Mouse (Mus musculus) lung, embryonic 14.5 days (tissue): ENCODE results near the gene Abhd10. TPM values are rescaled to one million over a fixed set of nuclear protein-coding genes. Genes with fewer than 3 reads are reported as not detected.

Experiments used
- ATAC-seq: fragments of 200-750 bp; cut with Nextera tagmentation; 2 replicates; pipeline ENCODE4 v1.8.0; 2017; ENCODE audit warnings: mild to moderate bottlenecking, moderate TSS enrichment, moderate library complexity; ENCODE audit not compliant: insufficient read depth
- DNase-seq: peaks from one replicate; pipeline ENCODE4 v3.0.0-alpha.2; 2015
- H3K27ac ChIP-seq: fragments of 300-500 bp; sonication (generic); 2 replicates; pipeline ENCODE4 v1.5.1; 2014; ENCODE audit warnings: low read depth, mild to moderate bottlenecking, moderate library complexity
- H3K27me3 ChIP-seq: fragments of 300-500 bp; sonication (generic); 2 replicates; pipeline ENCODE4 v1.6.1; 2014; ENCODE audit warnings: low read length, control low read depth; ENCODE audit not compliant: insufficient read depth
- H3K36me3 ChIP-seq: fragments of 300-500 bp; sonication (generic); 2 replicates; pipeline ENCODE4 v1.6.1; 2014; ENCODE audit warnings: control low read depth; ENCODE audit not compliant: insufficient read depth
- H3K4me1 ChIP-seq: fragments of 300-500 bp; sonication (generic); 2 replicates; pipeline ENCODE4 v1.6.1; 2014; ENCODE audit warnings: antibody characterized with exemption, control low read depth; ENCODE audit not compliant: insufficient read depth
- H3K4me2 ChIP-seq: fragments of 300-500 bp; sonication (generic); 2 replicates; pipeline ENCODE4 v1.6.1; 2014; ENCODE audit warnings: mild to moderate bottlenecking
- H3K4me3 ChIP-seq: fragments of 300-500 bp; sonication (generic); 2 replicates; pipeline ENCODE4 v1.5.1; 2014; ENCODE audit warnings: low read depth, low read length
- H3K9ac ChIP-seq: fragments of 300-500 bp; sonication (generic); 2 replicates; pipeline ENCODE4 v1.6.1; 2014
- H3K9me3 ChIP-seq: fragments of 300-500 bp; sonication (generic); 2 replicates; pipeline ENCODE4 v1.6.1; 2016; ENCODE audit warnings: low read depth, low read length, control low read depth
- CTCF ChIP-seq: IDR thresholded peaks from 2 replicates; pipeline ENCODE4 v1.5.1; 2016; ENCODE audit warnings: antibody characterized with exemption, low read depth
- WGBS: fragments of 180-500 bp; shearing (Covaris S2); extraction: QIAGEN DNeasy Blood & Tissue Kit; methylation state at CpG from one replicate; pipeline ENCODE4 v1.1.7; 2014; 5-methylcytosine and 5-hydroxymethylcytosine counted together
- polyA plus RNA-seq: library from polyadenylated mRNA; unstranded; fragments of >200 nt; fragmentation: Nextera tagmentation; extraction: Ambion mirVana; gene quantifications from 2 replicates; pipeline ENCODE4 v1.2.1, GENCODE M21; 2014

Abhd10 gene
- polyA plus RNA-seq, 1 experiment from 2014 or later = 39.6 TPM

DNA sequence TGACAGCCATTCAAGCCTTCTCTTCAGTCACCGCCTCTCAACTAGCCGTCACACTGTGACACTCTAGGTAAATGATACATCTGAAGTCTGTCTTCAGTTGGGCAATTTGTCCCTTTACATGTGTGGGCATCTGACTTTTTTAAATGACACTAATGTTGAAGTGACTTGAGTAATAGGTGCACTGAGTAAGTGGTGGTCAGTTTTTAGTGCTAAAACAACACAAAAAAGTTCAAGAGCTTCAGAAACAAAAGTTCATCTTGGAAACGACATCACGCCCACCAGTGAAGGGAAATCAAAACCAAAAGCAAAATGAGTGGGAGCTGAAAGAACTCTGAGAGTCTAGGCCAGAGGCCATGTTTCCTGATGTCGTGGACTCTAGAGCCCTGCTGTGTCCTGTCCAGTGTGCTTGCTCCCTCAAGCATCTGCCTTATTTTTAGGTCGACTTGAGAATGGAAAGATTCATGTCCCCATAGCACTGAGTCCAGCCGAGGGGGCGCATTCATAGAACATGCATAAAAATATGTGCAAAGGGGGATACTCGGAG lies 16.0 kb upstream of the Abhd10 start:
- no peak for TF ChIP-seq CTCF
- no peak for DNase-seq
- ATAC-seq = no peak
- H3K9me3 ChIP-seq = no peaks in the 10 kb centered on the region
- H3K4me1 ChIP-seq = 0 out of 2 replicates have a peak, but pooled peaks cover 4% of the 10 kb centered on the region
- H3K9ac ChIP-seq = no peak overlapping the region
- peaks cover 57% of the 10 kb centered on the region for H3K36me3 ChIP-seq
- H3K27ac ChIP-seq = no peak overlapping the region
- H3K4me3 ChIP-seq = no peak overlapping the region
- no peaks in the 10 kb centered on the region for H3K27me3 ChIP-seq
- WGBS = 82% methylated on average over 9 of the region's 9 CpGs
- H3K4me2 ChIP-seq = no peak overlapping the region

DNA sequence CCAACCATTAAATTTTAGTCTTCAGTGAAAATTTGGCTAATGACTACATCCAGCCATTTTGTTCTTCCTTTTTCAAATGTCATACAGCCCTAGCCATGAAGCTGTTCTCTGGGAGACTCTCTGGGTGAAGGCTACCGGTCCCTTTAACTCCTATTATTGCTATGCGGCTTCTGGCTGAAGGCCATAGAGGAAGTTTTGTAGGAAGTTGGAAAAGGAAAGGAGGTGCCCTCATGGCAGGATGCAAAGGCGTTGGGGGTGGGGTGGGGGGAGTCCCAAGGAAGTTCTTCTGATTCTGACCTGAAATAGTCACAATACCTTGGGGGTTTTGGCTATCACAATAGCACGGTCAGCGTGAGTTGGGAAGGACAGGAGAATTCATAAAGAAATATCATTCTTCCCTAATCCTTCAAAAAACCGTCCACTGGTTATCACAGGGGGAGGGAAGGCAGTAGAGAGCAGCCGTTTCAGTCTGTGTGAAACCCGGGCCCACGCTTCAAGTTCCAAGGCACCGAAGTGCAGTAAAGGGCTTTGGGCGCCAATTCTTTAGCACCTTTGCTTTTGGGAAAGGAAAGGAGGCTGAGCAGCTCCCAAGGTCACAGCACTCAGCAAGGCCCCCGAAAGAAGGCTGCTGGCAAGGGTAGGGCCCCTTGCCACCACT lies 14.8 kb upstream of the Abhd10 start:
- H3K36me3 ChIP-seq = peaks cover 46% of the 10 kb centered on the region
- no peak overlapping the region for H3K4me2 ChIP-seq
- no peaks in the 10 kb centered on the region for H3K9me3 ChIP-seq
- ATAC-seq (peak; percentile 68), DNase-seq (peak; percentile 62)
- H3K9ac ChIP-seq = no peak overlapping the region
- H3K4me3 ChIP-seq = no peak overlapping the region
- H3K27me3 ChIP-seq = no peaks in the 10 kb centered on the region
- 70% methylated on average over 12 of the region's 12 CpGs for WGBS
- no peaks in the 10 kb centered on the region for H3K4me1 ChIP-seq
- peak overlapping the region; percentile 22; the same call in 1 of the 2 replicates for H3K27ac ChIP-seq
- TF ChIP-seq CTCF = no peak

DNA sequence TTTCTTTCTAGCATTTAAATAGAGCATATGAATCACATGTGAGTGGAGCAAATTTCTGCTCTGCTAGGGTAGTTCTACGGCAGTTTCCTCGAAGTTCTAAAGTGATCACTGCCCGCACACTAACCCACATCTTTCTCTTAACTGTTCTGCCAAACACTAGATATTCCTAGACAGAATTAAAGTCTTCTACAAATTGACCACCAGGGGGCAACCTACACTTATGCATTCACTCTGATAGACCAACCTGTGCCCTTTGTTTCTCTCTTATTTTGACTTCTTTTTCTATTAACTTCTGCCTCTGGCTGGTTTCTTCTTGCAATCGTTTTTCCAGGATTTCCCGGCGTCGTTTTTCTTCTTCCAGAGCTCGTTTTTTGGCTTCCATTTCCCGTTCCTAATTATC lies 14.1 kb upstream of the Abhd10 start:
- whole genome bisulfite sequencing = 33% methylated on average over 9 of the region's 9 CpGs
- peaks cover 46% of the 10 kb centered on the region for H3K36me3 ChIP-seq
- no peaks in the 10 kb centered on the region for H3K4me1 ChIP-seq
- no peaks in the 10 kb centered on the region for H3K27me3 ChIP-seq
- H3K27ac ChIP-seq = no peak overlapping the region
- ATAC-seq (peak; percentile 81), DNase-seq (peak; percentile 91)
- no peaks in the 10 kb centered on the region for H3K9me3 ChIP-seq
- H3K4me3 ChIP-seq = no peak overlapping the region
- TF ChIP-seq CTCF = peak; percentile 79
- H3K4me2 ChIP-seq = no peak overlapping the region
- no peak overlapping the region for H3K9ac ChIP-seq

- 58% methylated on average over 4 of the region's 4 CpGs for WGBS
- 0 out of 2 replicates have a peak, but pooled peaks have one; percentile 16 for TF ChIP-seq CTCF
- H3K4me3 ChIP-seq = no peak overlapping the region
Measured at GRCm38 (mm10) chr16:45743591-45744144, 913 bp upstream of the Abhd10 start.

DNA sequence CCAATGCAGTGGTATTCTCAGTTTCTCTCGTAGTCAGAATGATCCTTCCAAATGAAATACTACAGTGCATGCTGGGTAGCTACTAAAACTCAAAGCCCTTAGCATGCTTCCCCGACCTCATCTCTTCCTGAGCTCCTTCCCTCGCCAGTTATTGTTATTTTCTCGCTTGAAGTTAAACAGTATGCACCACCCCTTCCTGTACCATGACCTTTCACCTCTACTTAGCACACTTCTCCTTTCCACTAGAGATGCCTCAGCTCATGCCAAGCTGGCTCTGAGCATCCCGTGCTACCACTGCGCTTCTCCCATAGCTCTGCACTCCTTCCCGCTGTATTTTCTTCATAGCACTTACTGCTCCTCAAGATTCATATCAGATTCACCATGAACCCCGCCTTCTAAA lies 4.9 kb downstream of the Abhd10 start:
- H3K36me3 ChIP-seq = peaks cover 48% of the 10 kb centered on the region
- H3K27me3 ChIP-seq = no peaks in the 10 kb centered on the region
- no peak overlapping the region for H3K4me3 ChIP-seq
- H3K4me2 ChIP-seq = no peak overlapping the region
- H3K4me1 ChIP-seq = no peaks in the 10 kb centered on the region
- WGBS = 83% methylated on average over 8 of the region's 8 CpGs
- H3K9ac ChIP-seq = no peak overlapping the region
- ATAC-seq (no peak), DNase-seq (no peak)
- no peak for TF ChIP-seq CTCF
- H3K27ac ChIP-seq = no peak overlapping the region
- H3K9me3 ChIP-seq = no peaks in the 10 kb centered on the region

More at GRCm38 (mm10) chr16:45743591-45744144, 913 bp upstream of the Abhd10 start:
- Histone ChIP-seq H3K9ac (no peak overlapping the region), H3K4me1 (no peaks in the 10 kb centered on the region), H3K27me3 (no peaks in the 10 kb centered on the region), H3K9me3 (no peaks in the 10 kb centered on the region), H3K4me2 (peak overlapping the region; percentile 67), H3K27ac (no peak overlapping the region), H3K36me3 (peaks cover 26% of the 10 kb centered on the region)
- DNase-seq (peak; percentile 48), ATAC-seq (no peak)

- Histone ChIP-seq H3K4me1 (no peaks in the 10 kb centered on the region), H3K4me2 (no peak overlapping the region), H3K9ac (no peak overlapping the region), H3K9me3 (no peaks in the 10 kb centered on the region), H3K4me3 (no peak overlapping the region), H3K36me3 (peaks cover 56% of the 10 kb centered on the region), H3K27ac (no peak overlapping the region), H3K27me3 (no peaks in the 10 kb centered on the region)
- DNase-seq (no peak), ATAC-seq (no peak)
- TF ChIP-seq CTCF = no peak
- WGBS = 91% methylated on average over 3 of the region's 3 CpGs
Measured at GRCm38 (mm10) chr16:45736724-45737123, 6.0 kb downstream of the Abhd10 start.

DNA sequence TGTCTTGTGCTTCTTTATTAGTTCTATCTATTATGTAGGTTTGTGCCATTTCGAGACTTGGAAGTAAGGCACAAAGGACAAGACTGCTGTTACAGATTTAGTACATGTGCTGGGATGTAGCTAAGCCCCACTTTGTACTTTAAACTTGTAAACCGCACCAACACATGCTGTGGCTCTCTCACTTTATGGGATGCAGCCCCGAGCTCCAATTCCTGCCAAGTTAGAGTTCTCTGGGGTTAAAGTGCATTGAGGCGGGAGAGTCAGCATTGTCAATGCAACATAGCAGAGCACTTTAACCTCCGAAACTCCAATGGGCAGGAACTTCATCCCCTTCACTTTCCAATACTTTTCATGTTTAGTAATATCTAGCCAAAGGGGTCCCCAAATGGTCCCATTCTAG lies 13.6 kb downstream of the Abhd10 start:
- H3K27ac ChIP-seq = no peak overlapping the region
- no peak overlapping the region for H3K4me2 ChIP-seq
- H3K4me1 ChIP-seq = no peaks in the 10 kb centered on the region
- no peak for TF ChIP-seq CTCF
- no peak overlapping the region for H3K9ac ChIP-seq
- H3K27me3 ChIP-seq = no peaks in the 10 kb centered on the region
- no peaks in the 10 kb centered on the region for H3K9me3 ChIP-seq
- no peak overlapping the region for H3K4me3 ChIP-seq
- H3K36me3 ChIP-seq = peaks cover 42% of the 10 kb centered on the region
- DNase-seq = no peak
- ATAC-seq = no peak
- WGBS = 82% methylated on average over 5 of the region's 5 CpGs
